Mouse (Mus musculus) limb, embryonic 10.5 days (tissue): ENCODE measurements around the gene Chtf18. TPM values are rescaled to one million over a fixed set of nuclear protein-coding genes. Genes with fewer than 3 reads are reported as not detected.

Experiments
- DNase-seq: peaks from one replicate; pipeline ENCODE4 v3.0.0-alpha.2; 2017; ENCODE audit warnings: low spot score
- H3K27ac ChIP-seq: fragments of 300-500 bp; sonication (generic); 2 replicates; pipeline ENCODE4 v1.5.1; 2016; ENCODE audit warnings: mild to moderate bottlenecking
- H3K27me3 ChIP-seq: fragments of 300-500 bp; sonication (generic); 2 replicates; pipeline ENCODE4 v1.6.1; 2016; ENCODE audit warnings: low read depth, mild to moderate bottlenecking; ENCODE audit not compliant: poor library complexity, severe bottlenecking
- H3K36me3 ChIP-seq: fragments of 300-500 bp; sonication (generic); 2 replicates; pipeline ENCODE4 v1.6.1; 2016; ENCODE audit warnings: mild to moderate bottlenecking, moderate library complexity
- H3K4me1 ChIP-seq: fragments of 300-500 bp; sonication (generic); 2 replicates; pipeline ENCODE4 v1.6.1; 2016
- H3K4me3 ChIP-seq: fragments of 300-500 bp; sonication (generic); 2 replicates; pipeline ENCODE4 v1.5.1; 2016; ENCODE audit warnings: mild to moderate bottlenecking, moderate library complexity
- H3K9me3 ChIP-seq: fragments of 300-500 bp; sonication (generic); replicated peaks from 2 replicates; pipeline ENCODE4 v1.6.1; 2016; ENCODE audit warnings: mild to moderate bottlenecking
- WGBS: fragments of 180-500 bp; shearing (Covaris S2); methylation state at CpG from one replicate; pipeline ENCODE4 v1.1.7; 2016; 5-methylcytosine and 5-hydroxymethylcytosine counted together
- microRNA-seq: library from miRNA; unstranded; fragments of <30 nt; microRNA quantifications from one replicate; pipeline ENCODE4, GENCODE M21; 2017
- polyA plus RNA-seq: library from polyadenylated mRNA; unstranded; fragments of >200 nt; fragmentation: Nextera tagmentation; extraction: Ambion mirVana; gene quantifications from 2 replicates; pipeline ENCODE4 v1.2.1, GENCODE M21; 2016

Chtf18 gene
- polyA plus RNA-seq, 1 experiment from 2014 or later, result 68.5 TPM

- Histone ChIP-seq H3K27me3 (peaks cover 18% of the 10 kb centered on the region), H3K4me3 (no peak overlapping the region)
- WGBS, result 49% methylated on average over 7 of the region's 7 CpGs
Measured at GRCm38 (mm10) chr17:25686323-25686722, 40.9 kb downstream of the Chtf18 start.

DNA sequence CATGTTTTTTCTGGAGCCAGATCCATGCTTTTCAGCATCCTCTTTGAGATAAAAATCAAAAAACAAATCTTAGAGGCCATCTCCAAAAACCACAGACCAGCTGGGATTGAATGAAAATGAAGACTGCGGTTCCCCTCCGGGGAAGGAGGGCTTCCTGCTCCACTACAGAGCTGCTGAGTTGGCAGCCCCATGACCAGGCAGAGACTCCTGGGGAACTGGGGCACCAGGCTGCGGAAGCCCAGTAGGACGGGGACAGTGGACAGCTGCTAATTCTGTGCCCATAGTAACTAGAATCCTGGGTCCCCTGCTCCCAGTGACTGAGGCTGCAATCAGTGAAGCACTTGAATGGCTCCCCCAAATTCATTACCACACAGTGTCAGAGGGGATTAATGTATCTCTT lies 45.6 kb downstream of the Chtf18 start:
- H3K9me3 ChIP-seq, result no peaks in the 10 kb centered on the region
- no peak for DNase-seq
- H3K36me3 ChIP-seq, result no peaks in the 10 kb centered on the region
- no peak overlapping the region for H3K27ac ChIP-seq
- H3K4me3 ChIP-seq, result no peak overlapping the region
- H3K4me1 ChIP-seq, result peaks cover 23% of the 10 kb centered on the region
- 86% methylated on average over 4 of the region's 4 CpGs for WGBS
- peaks cover 24% of the 10 kb centered on the region; the same call in 1 of the 2 replicates for H3K27me3 ChIP-seq

More at GRCm38 (mm10) chr17:25686323-25686722, 40.9 kb downstream of the Chtf18 start:
- Histone ChIP-seq H3K4me1 (peaks cover 21% of the 10 kb centered on the region), H3K36me3 (no peaks in the 10 kb centered on the region), H3K27ac (no peak overlapping the region), H3K9me3 (no peaks in the 10 kb centered on the region)
- peak; percentile 46 for DNase-seq

- DNase-seq, result no peak
- Histone ChIP-seq H3K27ac (no peak overlapping the region), H3K27me3 (peaks cover 20% of the 10 kb centered on the region; the same call in 1 of the 2 replicates)
Measured at GRCm38 (mm10) chr17:25679818-25680217, 47.4 kb downstream of the Chtf18 start.

GRCm38 (mm10) chr17:25677969-25678368 lies 49.2 kb downstream of the Chtf18 start:
- no peaks in the 10 kb centered on the region; the same call in 1 of the 2 replicates for H3K9me3 ChIP-seq
- H3K27me3 ChIP-seq, result peaks cover 20% of the 10 kb centered on the region; the same call in 1 of the 2 replicates
- no peak overlapping the region for H3K4me3 ChIP-seq
- 61% methylated on average over 6 of the region's 6 CpGs for WGBS
- no peak for DNase-seq
- H3K4me1 ChIP-seq, result peaks cover 8% of the 10 kb centered on the region; the same call in 1 of the 2 replicates
- peak overlapping the region; percentile 27; the same call in 1 of the 2 replicates for H3K27ac ChIP-seq
- no peaks in the 10 kb centered on the region for H3K36me3 ChIP-seq

More at GRCm38 (mm10) chr17:25679818-25680217, 47.4 kb downstream of the Chtf18 start:
- Histone ChIP-seq H3K4me1 (peaks cover 8% of the 10 kb centered on the region; the same call in 1 of the 2 replicates), H3K9me3 (no peaks in the 10 kb centered on the region; the same call in 1 of the 2 replicates), H3K4me3 (no peak overlapping the region), H3K36me3 (no peaks in the 10 kb centered on the region)
- 12% methylated on average over 5 of the region's 5 CpGs for WGBS

DNA sequence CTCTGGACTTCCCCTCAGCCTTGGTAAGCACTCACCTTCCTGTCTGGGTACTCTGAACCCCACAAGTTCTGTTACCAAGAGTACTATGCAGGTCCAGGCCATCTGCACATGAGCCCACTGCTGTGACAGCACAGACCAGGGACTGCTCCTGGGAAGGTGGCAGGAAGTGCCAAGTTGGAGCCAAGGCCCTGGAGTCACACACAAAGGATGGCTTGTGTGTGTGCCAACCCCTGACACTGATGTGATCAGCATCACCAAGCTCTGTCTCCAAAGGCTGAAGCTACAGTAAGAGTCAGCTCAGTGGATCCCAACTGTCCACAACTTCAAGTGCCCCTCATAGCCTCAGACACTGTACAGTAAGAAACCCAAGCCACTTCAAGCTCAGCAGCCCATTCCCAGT lies 54.2 kb downstream of the Chtf18 start:
- no peak for DNase-seq
- Histone ChIP-seq H3K27ac (no peak overlapping the region), H3K9me3 (no peaks in the 10 kb centered on the region; the same call in 1 of the 2 replicates), H3K4me3 (no peak overlapping the region), H3K27me3 (no peaks in the 10 kb centered on the region), H3K4me1 (peaks cover 8% of the 10 kb centered on the region; the same call in 1 of the 2 replicates), H3K36me3 (no peaks in the 10 kb centered on the region)

Small RNA genes within 50 kb of the gene (microRNA-seq; reads per million reads assigned to microRNA genes)
- not detected for gene Gm25083

Other genes with a start within 250 kb of the Chtf18 start
- 0.20 TPM in 1 of 2 replicates, not detected in the other for gene Sstr5, start 230.1 kb downstream of the Chtf18 start, polyA plus RNA-seq
- gene Sox8, start 156.7 kb downstream of the Chtf18 start, polyA plus RNA-seq, result 11.1 and 13.1 TPM in 2 replicates
- 28.9 and 29.0 TPM in 2 replicates for gene Lmf1, start 148.3 kb downstream of the Chtf18 start, polyA plus RNA-seq
- gene Gng13, start 10.2 kb downstream of the Chtf18 start, polyA plus RNA-seq, result 2.0 TPM in 2 replicates
- 24.8 and 27.0 TPM in 2 replicates for gene Rpusd1, start 251 bp upstream of the Chtf18 start, polyA plus RNA-seq
- gene Mslnl, start 8.6 kb upstream of the Chtf18 start, polyA plus RNA-seq, result not detected in 2 replicates
- gene Msln, start 27.0 kb upstream of the Chtf18 start, polyA plus RNA-seq, result 0.98 TPM in 1 of 2 replicates, not detected in the other
- 21.2 and 26.8 TPM in 2 replicates for gene Narfl, start 46.4 kb upstream of the Chtf18 start, polyA plus RNA-seq
- 59.7 and 80.7 TPM in 2 replicates for gene Haghl, start 58.3 kb upstream of the Chtf18 start, polyA plus RNA-seq
- 0.44 and 0.50 TPM in 2 replicates for gene Ccdc78, start 59.2 kb upstream of the Chtf18 start, polyA plus RNA-seq
- gene Fam173a, start 65.5 kb upstream of the Chtf18 start, polyA plus RNA-seq, result 55.6 and 63.3 TPM in 2 replicates
- 0.76 TPM in 1 of 2 replicates, not detected in the other for gene AC134908.4, start 68.2 kb upstream of the Chtf18 start, polyA plus RNA-seq
- gene Metrn, start 69.7 kb upstream of the Chtf18 start, polyA plus RNA-seq, result 87.5 and 112 TPM in 2 replicates
- gene Fbxl16, start 81.7 kb upstream of the Chtf18 start, polyA plus RNA-seq, result 1.0 and 1.5 TPM in 2 replicates
- 31.6 and 32.0 TPM in 2 replicates for gene Wdr24, start 96.2 kb upstream of the Chtf18 start, polyA plus RNA-seq
- gene Jmjd8, start 101.4 kb upstream of the Chtf18 start, polyA plus RNA-seq, result 52.4 and 54.9 TPM in 2 replicates
- 408 and 426 TPM in 2 replicates for gene Stub1, start 106.0 kb upstream of the Chtf18 start, polyA plus RNA-seq
- 1.0 and 1.2 TPM in 2 replicates for gene Rhbdl1, start 109.9 kb upstream of the Chtf18 start, polyA plus RNA-seq
- 1.5 and 1.9 TPM in 2 replicates for gene Gm20683, start 114.3 kb upstream of the Chtf18 start, polyA plus RNA-seq
- gene Rhot2, start 117.4 kb upstream of the Chtf18 start, polyA plus RNA-seq, result 30.8 and 32.6 TPM in 2 replicates
- gene Wdr90, start 134.1 kb upstream of the Chtf18 start, polyA plus RNA-seq, result 45.5 and 46.2 TPM in 2 replicates
- 13.6 and 22.0 TPM in 2 replicates for gene Mcrip2, start 141.3 kb upstream of the Chtf18 start, polyA plus RNA-seq
- gene Mettl26, start 147.7 kb upstream of the Chtf18 start, polyA plus RNA-seq, result 69.3 and 69.6 TPM in 2 replicates
- gene Wfikkn1, start 153.4 kb upstream of the Chtf18 start, polyA plus RNA-seq, result 2.6 and 5.6 TPM in 2 replicates
- gene Rab40c, start 192.3 kb upstream of the Chtf18 start, polyA plus RNA-seq, result 37.5 and 37.9 TPM in 2 replicates
- gene Pigq, start 217.5 kb upstream of the Chtf18 start, polyA plus RNA-seq, result 65.2 and 72.1 TPM in 2 replicates
- 0.10 and 0.18 TPM in 2 replicates for gene Nhlrc4, start 217.5 kb upstream of the Chtf18 start, polyA plus RNA-seq
- gene A930017K11Rik, start 225.1 kb upstream of the Chtf18 start, polyA plus RNA-seq, result 0.08 and 0.20 TPM in 2 replicates